25 mouse cellular contexts compared by ENCODE assay signal in genomic region chr6:120652666-120653065, GRCm38 (mm10).
"Had no signal": no experiment of that assay in that cellular context is flagged by ENCODE, and none has a peak within 500 bp of the region (broad histone marks: within the 10 kb centered on the region; RNA-seq: fewer than 3 reads in every experiment).

No protein-coding gene starts in this region.

- ATAC-seq: hindbrain, embryonic 16.5 days; inflammation-experienced regulatory T-cells, adult 6 months; intestine, embryonic 15.5 days; intestine, postnatal 0 days had no signal

- H3K27me3 ChIP-seq: heart, embryonic 12.5 days; hindbrain, embryonic 12.5 days; intestine, embryonic 15.5 days; limb, embryonic 12.5 days; liver, embryonic 13.5 days had no signal

- H3K9me3 ChIP-seq: heart, embryonic 10.5 days; heart, embryonic 12.5 days; hindbrain, embryonic 10.5 days; hindbrain, embryonic 12.5 days; intestine, embryonic 15.5 days; limb, embryonic 10.5 days; limb, embryonic 12.5 days; liver, embryonic 13.5 days had no signal

- H3K4me2 ChIP-seq: heart, embryonic 12.5 days; hindbrain, embryonic 12.5 days; hindbrain, embryonic 14.5 days; intestine, embryonic 15.5 days; limb, embryonic 12.5 days; liver, embryonic 11.5 days; liver, embryonic 13.5 days had no signal

- H3K36me3 ChIP-seq: heart, embryonic 10.5 days; heart, embryonic 12.5 days; hindbrain, embryonic 10.5 days; hindbrain, embryonic 12.5 days; intestine, embryonic 15.5 days; limb, embryonic 10.5 days; limb, embryonic 12.5 days; liver, embryonic 13.5 days had no signal

- H3K4me3 ChIP-seq: heart, embryonic 10.5 days; heart, embryonic 12.5 days; hindbrain, embryonic 10.5 days; hindbrain, embryonic 12.5 days; intestine, embryonic 15.5 days; layer of hippocampus, adult 2 months; left cerebral cortex, adult 2 months; limb, embryonic 10.5 days; limb, embryonic 12.5 days; liver, embryonic 13.5 days had no signal

- H3K4me1 ChIP-seq: intestine, embryonic 15.5 days; limb, embryonic 10.5 days; limb, embryonic 12.5 days; liver, embryonic 13.5 days had no signal

- H3K27ac ChIP-seq: heart, embryonic 10.5 days; hindbrain, embryonic 10.5 days; hindbrain, embryonic 12.5 days; hindbrain, embryonic 14.5 days; intestine, embryonic 15.5 days; layer of hippocampus, adult 2 months; left cerebral cortex, adult 2 months; limb, embryonic 10.5 days; limb, embryonic 12.5 days; liver, embryonic 13.5 days had no signal

- DNase-seq: gastrocnemius, postnatal 14 days; gastrocnemius, postnatal 36 days; heart, postnatal 10 days; heart, postnatal 4 days; kidney, adult 18-20 months; kidney, adult 8-10 months; kidney, postnatal 10 days; kidney, postnatal 25 days; kidney, postnatal 4 days; liver; liver, embryonic 13.5 days had no signal

- H3K9ac ChIP-seq: heart, embryonic 12.5 days; hindbrain, embryonic 12.5 days; hindbrain, embryonic 14.5 days; intestine, embryonic 15.5 days; limb, embryonic 12.5 days; liver, embryonic 13.5 days had no signal
